Mouse (Mus musculus) myocyte (in vitro differentiated cells): ENCODE results near the gene Slco3a1. TPM values are rescaled to one million over a fixed set of nuclear protein-coding genes. Genes with fewer than 3 reads are reported as not detected.

Source experiments
- H3K27me3 ChIP-seq: one replicate; pipeline ENCODE4 v1.6.1; 2011; ENCODE audit not compliant: control insufficient read depth, insufficient read depth, insufficient read length
- H3K36me3 ChIP-seq: one replicate; pipeline ENCODE4 v1.6.1; 2011; ENCODE audit not compliant: control insufficient read depth, insufficient read depth
- H3K4me2 ChIP-seq: one replicate; pipeline ENCODE4 v1.6.1; 2011; ENCODE audit warnings: low read depth, control low read depth
- H3K4me3 ChIP-seq: one replicate; pipeline ENCODE4 v1.5.1; 2011; ENCODE audit warnings: mild to moderate bottlenecking, control low read depth, moderate library complexity
- H3K79me2 ChIP-seq: one replicate; pipeline ENCODE4 v1.6.1; 2011; ENCODE audit not compliant: control insufficient read depth, insufficient read depth
- H3ac ChIP-seq: one replicate; pipeline ENCODE4 v1.6.1; 2011; ENCODE audit not compliant: control insufficient read depth, insufficient read length
- CEBPB ChIP-seq: IDR thresholded peaks from 2 replicates; pipeline ENCODE4 v1.6.1; 2011; ENCODE audit warnings: mild to moderate bottlenecking, moderate library complexity; ENCODE audit not compliant: poor library complexity, insufficient read depth, severe bottlenecking
- E2F4 ChIP-seq: IDR thresholded peaks from one replicate; pipeline ENCODE4 v1.6.1; 2011; ENCODE audit warnings: mild to moderate bottlenecking, control low read depth, moderate library complexity; ENCODE audit not compliant: insufficient read depth
- MAX ChIP-seq: IDR thresholded peaks from one replicate; pipeline ENCODE4 v1.6.1; 2011; ENCODE audit warnings: low read depth, mild to moderate bottlenecking, control low read depth
- MYOD1 ChIP-seq, 3 experiments: IDR thresholded peaks; one replicate each; pipeline ENCODE4 v1.6.1; 2011; ENCODE audit warnings: control low read depth in 2 of 3, low read depth in 2 of 3, mild to moderate bottlenecking in 2 of 3, moderate library complexity in 1 of 3; ENCODE audit not compliant: insufficient read length in 2 of 3, control insufficient read depth in 1 of 3
- MYOG ChIP-seq, 3 experiments: IDR thresholded peaks; one replicate each; pipeline ENCODE4 v1.6.1; 2011; ENCODE audit warnings: control low read depth in 2 of 3, low read depth in 2 of 3, mild to moderate bottlenecking in 2 of 3; ENCODE audit not compliant: insufficient read length in 2 of 3, control insufficient read depth in 1 of 3, insufficient read depth in 1 of 3
- POLR2A ChIP-seq: IDR thresholded peaks from one replicate; pipeline ENCODE4 v1.6.1; 2011; ENCODE audit warnings: low read depth, mild to moderate bottlenecking, control low read depth, moderate library complexity; ENCODE audit not compliant: insufficient read length
- POLR2AphosphoS2 ChIP-seq: IDR thresholded peaks from one replicate; pipeline ENCODE4 v1.6.1; 2011; ENCODE audit warnings: low read depth, control low read depth; ENCODE audit not compliant: insufficient read length
- REST ChIP-seq: IDR thresholded peaks from one replicate; pipeline ENCODE4 v1.6.1; 2011; ENCODE audit warnings: mild to moderate bottlenecking, control low read depth, moderate library complexity; ENCODE audit not compliant: insufficient read depth, insufficient read length
- SRF ChIP-seq: IDR thresholded peaks from one replicate; pipeline ENCODE4 v1.6.1; 2011; ENCODE audit warnings: low read depth; ENCODE audit not compliant: control insufficient read depth, insufficient read length
- TCF12 ChIP-seq: IDR thresholded peaks from one replicate; pipeline ENCODE4 v1.6.1; 2011; ENCODE audit warnings: mild to moderate bottlenecking, control low read depth; ENCODE audit not compliant: poor library complexity, insufficient read depth, severe bottlenecking
- TCF3 ChIP-seq: IDR thresholded peaks from one replicate; pipeline ENCODE4 v1.6.1; 2011; ENCODE audit warnings: low read depth, control low read depth; ENCODE audit not compliant: insufficient read length
- USF1 ChIP-seq: IDR thresholded peaks from one replicate; pipeline ENCODE4 v1.6.1; 2011; ENCODE audit warnings: low read depth, mild to moderate bottlenecking, control low read depth, moderate library complexity
- polyA plus RNA-seq: library from polyadenylated mRNA; unstranded; fragments of >200 nt; fragmentation: generic; extraction: Trizol; gene quantifications from one replicate; pipeline ENCODE4 v1.2.1, GENCODE M21; 2012; ENCODE audit warnings: missing spikeins

The Slco3a1 gene
- polyA plus RNA-seq, 1 experiment = 50.7 TPM

GRCm38 (mm10) chr7:74466886-74467285, 87.7 kb downstream of the Slco3a1 start:
- Histone ChIP-seq H3K79me2 (peaks cover 19% of the 10 kb centered on the region), H3K4me2 (no peak overlapping the region), H3K27me3 (no peaks in the 10 kb centered on the region), H3K36me3 (no peaks in the 10 kb centered on the region), H3ac (no peak overlapping the region), H3K4me3 (no peak overlapping the region)
- TF ChIP-seq TCF12 (no peak), CEBPB (no peak), E2F4 (no peak), POLR2AphosphoS2 (no peak), MAX (no peak), TCF3 (no peak), MYOG (IDR thresholded peaks at IDR 0.05; ENCODE audit: control insufficient read depth in 1 of 3, insufficient read depth in 1 of 3, insufficient read length in 2 of 3, low read depth in 2 of 3) (no peak), SRF (no peak), REST (no peak), MYOD1 (IDR thresholded peaks at IDR 0.05; ENCODE audit: control insufficient read depth in 1 of 3, insufficient read length in 2 of 3, low read depth in 2 of 3) (no peak), POLR2A (no peak), USF1 (no peak)

- Histone ChIP-seq H3ac (no peak overlapping the region), H3K4me2 (peak overlapping the region; percentile 80), H3K79me2 (peaks cover 16% of the 10 kb centered on the region), H3K4me3 (no peak overlapping the region), H3K27me3 (no peaks in the 10 kb centered on the region), H3K36me3 (no peaks in the 10 kb centered on the region)
- TF ChIP-seq REST (no peak), TCF3 (no peak), MYOD1 (IDR thresholded peaks at IDR 0.05; ENCODE audit: control insufficient read depth in 1 of 3, insufficient read length in 2 of 3, low read depth in 2 of 3) (peak in 1 of 3 experiments; percentile 33), MYOG (IDR thresholded peaks at IDR 0.05; ENCODE audit: control insufficient read depth in 1 of 3, insufficient read depth in 1 of 3, insufficient read length in 2 of 3, low read depth in 2 of 3) (peak in 1 of 3 experiments; percentile 15), E2F4 (no peak), CEBPB (no peak), SRF (peak; percentile 78), MAX (no peak), POLR2A (no peak), TCF12 (no peak), USF1 (no peak), POLR2AphosphoS2 (no peak)
Observed at GRCm38 (mm10) chr7:74464638-74465037, 89.9 kb downstream of the Slco3a1 start.

GRCm38 (mm10) chr7:74462451-74462850, 92.1 kb downstream of the Slco3a1 start:
- H3K4me3 ChIP-seq = no peak overlapping the region
- H3K36me3 ChIP-seq = no peaks in the 10 kb centered on the region
- H3K79me2 ChIP-seq = peaks cover 5% of the 10 kb centered on the region

GRCm38 (mm10) chr7:74461736-74462135, 92.8 kb downstream of the Slco3a1 start:
- Histone ChIP-seq H3K4me2 (no peak overlapping the region), H3K27me3 (no peaks in the 10 kb centered on the region), H3K4me3 (no peak overlapping the region), H3K36me3 (no peaks in the 10 kb centered on the region), H3K79me2 (peaks cover 5% of the 10 kb centered on the region), H3ac (no peak overlapping the region)
- no peak for TF ChIP-seq USF1
- no peak for TF ChIP-seq MYOD1 (IDR thresholded peaks at IDR 0.05; ENCODE audit: control insufficient read depth in 1 of 3, insufficient read length in 2 of 3, low read depth in 2 of 3)
- no peak for TF ChIP-seq CEBPB
- no peak for TF ChIP-seq POLR2A
- no peak for TF ChIP-seq E2F4
- TF ChIP-seq TCF3 = no peak
- no peak for TF ChIP-seq POLR2AphosphoS2
- no peak for TF ChIP-seq REST
- no peak for TF ChIP-seq TCF12
- no peak for TF ChIP-seq SRF
- TF ChIP-seq MAX = no peak
- TF ChIP-seq MYOG (IDR thresholded peaks at IDR 0.05; ENCODE audit: control insufficient read depth in 1 of 3, insufficient read depth in 1 of 3, insufficient read length in 2 of 3, low read depth in 2 of 3) = no peak

More at GRCm38 (mm10) chr7:74462451-74462850, 92.1 kb downstream of the Slco3a1 start:
- TF ChIP-seq CEBPB (no peak), MYOD1 (IDR thresholded peaks at IDR 0.05; ENCODE audit: control insufficient read depth in 1 of 3, insufficient read length in 2 of 3, low read depth in 2 of 3) (no peak), REST (no peak), TCF12 (no peak), MYOG (IDR thresholded peaks at IDR 0.05; ENCODE audit: control insufficient read depth in 1 of 3, insufficient read depth in 1 of 3, insufficient read length in 2 of 3, low read depth in 2 of 3) (no peak), MAX (no peak), USF1 (no peak), E2F4 (no peak), SRF (no peak)
- Histone ChIP-seq H3ac (no peak overlapping the region), H3K4me2 (no peak overlapping the region), H3K27me3 (no peaks in the 10 kb centered on the region)
